Mouse (Mus musculus): Measurements from ENCODE around the gene Chaf1a.

- no peak for TF ChIP-seq CTCF (IDR thresholded peaks at IDR 0.05; ENCODE audit: low read depth)
- no peak for TF ChIP-seq EP300 (IDR thresholded peaks at IDR 0.05; ENCODE audit: low read depth)
Measured at GRCm38 (mm10) chr17:56066451-56066850, 26.2 kb downstream of the Chaf1a start.
